Mouse (Mus musculus) lung, postnatal 14 days (tissue): ENCODE measurements around the gene P2ry6.

Source experiments
- DNase-seq: peaks from one replicate; pipeline ENCODE4 v3.0.0; 2021

Gene P2ry6

GRCm38 (mm10) chr7:100984452-100985395, 10.3 kb upstream of the P2ry6 start:
- DNase-seq = peak; percentile 57

- peak; percentile 87 for DNase-seq
Measured at GRCm38 (mm10) chr7:100979175-100979574, 4.7 kb upstream of the P2ry6 start.

GRCm38 (mm10) chr7:100978171-100978570, 3.7 kb upstream of the P2ry6 start:
- DNase-seq = no peak

GRCm38 (mm10) chr7:100972875-100973274, 1.6 kb downstream of the P2ry6 start:
- DNase-seq = no peak

GRCm38 (mm10) chr7:100968874-100969659, 5.4 kb downstream of the P2ry6 start:
- no peak for DNase-seq

DNA sequence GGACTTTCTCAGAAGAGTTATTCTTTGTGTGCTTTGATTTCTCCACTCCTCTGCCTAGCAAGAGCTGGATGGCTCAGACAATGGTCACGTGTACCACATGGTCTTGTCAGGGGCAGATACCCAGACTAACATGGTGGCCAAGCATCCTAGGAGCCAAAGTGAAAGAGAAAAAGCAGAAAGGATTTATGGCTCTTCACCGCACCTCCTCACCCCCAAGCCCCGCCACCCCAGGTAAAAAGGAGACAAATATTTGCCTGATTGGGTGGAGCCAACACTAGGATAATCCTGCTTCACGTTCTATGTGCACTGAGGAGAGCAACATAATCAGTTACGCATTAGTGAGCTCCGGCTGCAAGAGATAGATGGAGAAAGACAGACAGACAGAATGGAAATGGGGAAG, 6.1 kb downstream of the P2ry6 start:
- no peak for DNase-seq

DNA sequence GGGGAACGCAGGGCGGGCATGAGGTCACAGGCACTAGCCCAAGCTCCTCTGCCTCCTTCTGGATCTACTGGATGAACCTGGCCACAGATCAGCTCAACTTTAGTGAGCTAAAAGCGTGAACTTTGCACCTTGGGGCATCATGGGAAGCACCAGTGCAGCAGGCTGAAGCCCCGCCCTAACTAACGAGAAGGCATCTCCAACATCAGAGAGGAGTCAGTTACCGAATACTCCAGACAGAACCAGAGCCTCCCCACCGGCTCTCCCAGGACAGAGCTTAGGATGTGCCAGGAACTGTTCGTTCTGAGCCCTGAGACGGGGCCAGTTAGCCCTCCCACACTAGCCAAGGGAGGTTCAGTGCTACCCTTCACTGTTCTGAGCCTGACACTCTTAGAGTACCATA, 6.6 kb downstream of the P2ry6 start:
- DNase-seq = no peak

DNA sequence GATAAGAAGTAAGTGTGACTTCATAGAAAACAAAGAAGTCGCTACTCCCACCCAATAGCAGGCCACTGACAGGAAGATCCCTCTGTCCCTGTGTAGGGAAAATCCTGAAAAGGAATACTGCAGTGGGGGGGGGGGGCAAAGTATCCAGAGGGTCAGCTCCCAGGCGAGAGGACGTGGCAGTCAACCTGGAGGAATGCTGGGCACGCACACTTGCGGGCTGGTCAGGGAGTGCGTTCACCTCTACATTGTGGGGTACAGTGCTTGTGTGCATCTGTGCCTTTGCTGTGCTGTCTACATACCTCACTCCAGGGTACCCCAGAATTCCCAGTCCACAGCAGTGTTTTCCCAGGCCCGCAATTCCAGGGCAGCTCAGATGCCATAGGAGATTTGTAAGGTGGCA, 8.4 kb downstream of the P2ry6 start:
- DNase-seq = no peak

DNA sequence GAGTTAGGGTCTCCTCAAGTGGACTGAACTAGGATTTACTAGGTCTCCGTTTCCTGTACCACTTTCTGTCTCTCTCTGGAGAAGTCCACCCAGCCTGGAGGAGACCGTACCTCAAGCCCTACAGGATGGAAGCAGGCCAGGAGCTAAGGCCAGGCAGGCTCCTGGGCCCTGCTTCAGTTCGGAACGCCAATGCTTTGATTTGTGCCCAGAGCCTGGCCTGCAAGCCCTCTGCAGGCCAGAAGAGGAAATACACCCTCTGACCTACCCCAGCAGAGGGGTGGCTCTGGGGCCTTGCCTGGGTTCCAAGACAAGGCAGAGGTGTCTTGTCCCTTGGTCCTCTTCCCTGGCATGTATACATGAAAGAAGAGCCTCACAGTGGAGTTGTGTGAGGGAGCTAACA, 9.4 kb downstream of the P2ry6 start:
- peak; percentile 45 for DNase-seq

DNA sequence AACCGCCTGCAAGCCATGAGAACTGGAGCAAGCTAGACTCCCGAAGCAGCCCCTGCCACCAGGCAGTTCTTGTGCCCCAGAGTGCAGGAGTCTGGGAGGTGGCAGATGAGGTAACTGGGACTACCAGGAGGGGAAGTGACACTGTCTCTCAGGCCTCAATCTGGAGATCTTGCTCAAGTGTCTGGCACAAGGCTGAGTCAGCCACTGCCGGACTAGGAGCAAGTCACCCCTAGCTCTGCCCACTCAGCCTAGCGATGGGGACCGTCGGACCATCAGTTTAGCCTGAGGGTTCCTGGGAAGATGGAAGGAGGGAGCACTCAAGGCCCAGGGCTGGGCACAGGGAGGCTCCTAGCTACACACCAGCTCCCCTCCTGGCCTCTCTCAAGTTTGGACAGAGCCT, 10.2 kb downstream of the P2ry6 start:
- no peak for DNase-seq

DNA sequence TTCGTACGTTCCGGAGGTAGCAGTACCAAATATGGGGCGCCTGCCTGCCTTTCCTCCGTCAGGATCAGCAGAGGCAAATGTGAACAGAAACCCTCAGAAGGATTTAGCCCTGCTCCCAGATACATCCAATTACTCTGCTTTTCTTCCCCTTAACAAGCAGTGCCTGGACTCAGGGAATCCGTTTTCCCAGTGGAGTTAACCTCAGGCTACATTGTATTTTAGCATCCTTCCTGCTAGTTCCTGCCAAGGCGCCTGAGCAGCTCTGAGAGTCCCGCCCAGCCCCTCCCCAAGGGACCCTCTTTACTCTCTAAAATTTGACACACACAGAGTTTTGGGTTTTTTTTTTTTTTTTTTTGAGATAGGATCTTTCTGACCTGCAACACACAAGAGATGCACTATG, 11.1 kb downstream of the P2ry6 start:
- no peak for DNase-seq

GRCm38 (mm10) chr7:100961146-100961545, 13.3 kb downstream of the P2ry6 start:
- no peak for DNase-seq

GRCm38 (mm10) chr7:100960462-100960861, 14.0 kb downstream of the P2ry6 start:
- no peak for DNase-seq

DNA sequence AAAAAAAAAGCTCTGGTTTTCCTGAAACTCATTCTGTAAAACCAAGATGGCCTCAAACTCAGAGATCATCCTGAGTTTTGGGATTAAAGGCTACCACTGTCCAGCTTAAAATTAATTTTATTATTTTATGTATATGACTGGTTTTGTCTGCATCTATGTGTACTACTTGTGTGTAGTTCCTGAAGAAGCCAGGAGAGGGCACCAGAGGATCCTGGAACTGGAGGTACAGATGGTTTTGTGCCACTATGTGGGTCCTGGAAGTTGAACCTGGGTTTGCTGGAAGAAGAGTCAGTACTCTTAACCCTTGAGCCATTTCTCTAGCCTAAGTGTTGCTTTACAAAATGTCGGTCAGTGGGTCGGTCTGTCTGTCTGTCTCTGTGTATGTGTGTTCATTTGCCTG, 16.0 kb downstream of the P2ry6 start:
- DNase-seq = no peak

- DNase-seq = no peak
Measured at GRCm38 (mm10) chr7:100952686-100953085, 21.8 kb downstream of the P2ry6 start.

DNA sequence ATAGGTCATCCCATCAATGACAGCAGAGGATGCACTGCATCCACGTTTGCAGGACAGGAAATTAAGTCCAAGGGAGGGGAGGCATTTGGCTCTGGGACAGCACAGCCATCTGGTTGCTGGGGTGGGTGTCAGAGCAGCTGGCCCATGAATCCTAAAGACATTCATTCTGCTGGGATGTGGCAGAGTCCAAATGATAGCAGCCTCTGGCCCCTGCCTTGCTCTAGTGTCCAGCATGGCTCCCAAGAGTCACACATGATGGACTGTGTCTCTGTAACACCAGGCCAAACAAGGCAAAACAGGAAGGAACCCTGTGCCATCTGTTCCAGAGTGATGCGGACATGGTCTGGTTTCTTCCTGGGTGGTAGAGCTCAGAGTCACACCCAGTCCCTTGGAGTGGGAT, 22.5 kb downstream of the P2ry6 start:
- no peak for DNase-seq

GRCm38 (mm10) chr7:100950481-100951010, 23.9 kb downstream of the P2ry6 start:
- no peak for DNase-seq

GRCm38 (mm10) chr7:100950031-100950430, 24.4 kb downstream of the P2ry6 start:
- no peak for DNase-seq

DNA sequence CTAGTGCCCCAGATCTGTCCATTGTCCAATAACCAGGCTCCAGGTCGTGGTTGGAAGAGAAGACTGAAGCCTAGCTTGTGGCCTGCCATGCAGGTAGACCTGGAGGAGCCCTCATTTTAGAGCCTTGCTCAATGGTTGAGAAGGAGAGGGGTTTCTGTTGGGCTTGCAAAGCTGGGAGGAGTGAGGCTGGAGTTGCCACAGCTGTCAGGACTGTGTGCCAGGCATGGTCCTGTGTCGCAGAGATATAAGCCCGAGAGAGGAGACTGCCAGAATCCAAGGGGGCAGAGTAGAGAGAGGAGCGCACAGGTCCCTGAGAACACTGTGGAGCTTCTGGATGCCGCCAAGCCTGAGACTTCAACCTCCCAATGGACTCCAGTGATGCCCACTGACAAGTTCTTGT, 29.7 kb downstream of the P2ry6 start:
- DNase-seq = no peak

- no peak for DNase-seq
Measured at GRCm38 (mm10) chr7:100944306-100944705, 30.1 kb downstream of the P2ry6 start.

DNA sequence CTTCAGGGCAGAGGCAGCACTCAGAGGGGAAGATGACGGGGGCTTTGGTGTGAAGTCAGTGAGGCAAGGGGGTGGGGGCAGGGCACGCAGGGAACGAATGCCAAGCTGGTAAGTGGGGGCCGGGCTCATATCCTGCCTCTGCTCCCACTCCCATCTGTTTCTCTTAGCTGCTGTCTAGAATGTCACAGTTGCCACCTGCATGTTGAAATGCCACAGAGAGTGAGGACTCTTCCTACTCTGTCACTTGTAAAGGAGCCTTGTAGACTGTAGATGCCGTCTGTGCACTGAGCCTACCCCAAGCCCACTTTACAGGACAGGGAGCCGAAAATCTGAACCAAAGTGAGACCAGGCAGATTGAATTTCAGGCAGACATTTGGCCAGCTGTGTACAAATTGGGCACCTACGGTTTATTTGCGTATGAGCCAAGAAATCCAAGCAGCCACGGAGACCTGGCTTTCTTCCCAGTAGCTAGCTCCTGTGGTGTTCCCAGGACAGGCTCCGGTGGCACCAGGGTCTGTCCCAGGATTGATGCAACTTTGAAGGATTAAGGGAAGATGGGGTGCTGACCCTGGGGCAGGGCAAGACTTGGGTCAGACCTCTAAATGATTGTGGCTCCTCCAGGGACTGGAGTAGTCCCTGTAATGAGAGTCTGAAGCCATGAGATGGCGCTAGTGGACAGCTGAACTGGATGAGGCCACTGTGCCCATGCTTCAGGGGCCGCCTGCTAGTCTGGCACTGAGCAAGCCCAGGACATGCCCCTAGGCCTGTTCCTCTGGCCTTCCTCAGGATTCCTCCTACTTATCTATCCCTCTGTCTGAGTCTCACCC, 31.4 kb downstream of the P2ry6 start:
- peak; percentile 66 for DNase-seq

- DNase-seq = no peak
Measured at GRCm38 (mm10) chr7:100941169-100941568, 33.3 kb downstream of the P2ry6 start.

- DNase-seq = no peak
Measured at GRCm38 (mm10) chr7:100938106-100938505, 36.3 kb downstream of the P2ry6 start.
